Mouse (Mus musculus): ENCODE measurements around the gene Defa20. TPM values are rescaled to one million over a fixed set of nuclear protein-coding genes. Genes with fewer than 3 reads are reported as not detected.
"Not testable (repeated sequence)": the region's sequence is repeated elsewhere in the genome, so short reads cannot be mapped to it uniquely, and the experiment has no call there.

The Defa20 gene
- total RNA-seq (2021), result not detected

GRCm38 (mm10) chr8:21508958-21509357 lies at the start of gene Defa20:
Defa20 (plus strand) TSS chr8:21509258.
- not testable (repeated sequence) for DNase-seq

GRCm38 (mm10) chr8:21528732-21529131 lies 19.7 kb downstream of the Defa20 start, which contains the start of gene Defa32:
Defa32 (plus strand) TSS chr8:21529032.
- DNase-seq, result not testable (repeated sequence)

Other genes starting within 250 kb of the Defa20 start
- not detected for gene Defa27, start 193.7 kb upstream of the Defa20 start, total RNA-seq (2021)
- not detected for gene Defa29, start 182.2 kb upstream of the Defa20 start, total RNA-seq (2021)
- not detected for gene Defa2, start 130.7 kb upstream of the Defa20 start, total RNA-seq (2021)
- gene Defa33, start 117.4 kb upstream of the Defa20 start, total RNA-seq (2021), result not detected
- not detected for gene Defa36, start 81.8 kb upstream of the Defa20 start, total RNA-seq (2021)
- gene Gm7849, start 52.7 kb upstream of the Defa20 start, total RNA-seq (2021), result not detected
- gene Defa32, start 19.8 kb downstream of the Defa20 start, total RNA-seq (2021), result not detected
- gene Defa37, start 56.1 kb downstream of the Defa20 start, total RNA-seq (2021), result not detected
- gene Defa28, start 73.7 kb downstream of the Defa20 start, total RNA-seq (2021), result not detected
- not detected for gene Gm7861, start 85.2 kb downstream of the Defa20 start, total RNA-seq (2021)
- not detected for gene Defa26, start 108.9 kb downstream of the Defa20 start, total RNA-seq (2021)
- gene Defa17, start 146.5 kb downstream of the Defa20 start, total RNA-seq (2021), result not detected
- not detected for gene Defa34, start 156.5 kb downstream of the Defa20 start, total RNA-seq (2021)
- not detected for gene AY761184, start 194.4 kb downstream of the Defa20 start, total RNA-seq (2021)
- not detected for gene Defa24, start 225.2 kb downstream of the Defa20 start, total RNA-seq (2021)